Comparison of ENCODE assay signal across 8 mouse cellular contexts in genomic region chr13:67728106-67728505, GRCm38 (mm10). TPM values are rescaled to one million over a fixed set of nuclear protein-coding genes. Genes with fewer than 3 reads are reported as not detected.
DNase-seq lines count a peak whose midpoint lies in the region; ATAC-seq and TF ChIP-seq lines count a peak whose summit lies in the region.

No protein-coding gene starts in this region.

- H3K4me3 ChIP-seq in cerebellum, adult 2 months (replicated peaks; ENCODE audit: insufficient read depth, low read depth, low read length) = peak overlapping the region; percentile 14
- H3K4me3 ChIP-seq in lung, postnatal 0 days (ENCODE audit: low read depth, low read length) = peak overlapping the region; percentile 61; the same call in 1 of the 2 replicates
- peak overlapping the region; percentile 58 for H3K4me3 ChIP-seq in limb, embryonic 14.5 days (replicated peaks; ENCODE audit: low read length)
- H3K4me3 ChIP-seq in stomach, embryonic 15.5 days (replicated peaks) = peak overlapping the region; percentile 58

- 47% methylated on average over 1 of the region's 1 CpGs for WGBS in cerebellum, adult 2 months
- 50% methylated on average over 1 of the region's 1 CpGs for WGBS in lung, postnatal 0 days
- WGBS in limb, embryonic 14.5 days = 87% methylated on average over 1 of the region's 1 CpGs
- WGBS in stomach, embryonic 15.5 days = 72% methylated on average over 1 of the region's 1 CpGs

- H3K27ac ChIP-seq in cerebellum, adult 2 months (ENCODE audit: insufficient read depth, low read length) = no peak overlapping the region
- no peak overlapping the region for H3K27ac ChIP-seq in lung, postnatal 0 days (ENCODE audit: low read length)
- H3K27ac ChIP-seq in limb, embryonic 14.5 days (replicated peaks; ENCODE audit: low read depth, low read length) = no peak overlapping the region
- H3K27ac ChIP-seq in stomach, embryonic 15.5 days = no peak overlapping the region

- ATAC-seq in lung, postnatal 0 days = no peak
- ATAC-seq in limb, embryonic 14.5 days (ENCODE audit: low FRiP score, low read depth) = no peak
- ATAC-seq in stomach, embryonic 15.5 days (ENCODE audit: insufficient read depth, low FRiP score, low read depth) = no peak

- no peak for TF ChIP-seq EP300 in lung, postnatal 0 days (IDR thresholded peaks at IDR 0.05)

- 0 out of 2 replicates have a peak overlapping the region, but pooled peaks have one; percentile 54 for H3K9ac ChIP-seq in lung, postnatal 0 days (replicated peaks; ENCODE audit: low read depth)
- peak overlapping the region; percentile 77; the same call in 1 of the 2 replicates for H3K9ac ChIP-seq in limb, embryonic 14.5 days (ENCODE audit: low read depth, low read length, severe bottlenecking)
- no peak overlapping the region for H3K9ac ChIP-seq in stomach, embryonic 15.5 days

- no peak for TF ChIP-seq CTCF in cerebellum, adult 2 months (IDR thresholded peaks at IDR 0.05; ENCODE audit: borderline replicate concordance, insufficient read depth, low read depth, low read length)
- no peak for TF ChIP-seq CTCF in lung, postnatal 0 days (IDR thresholded peaks at IDR 0.05)

- no peaks in the 10 kb centered on the region for H3K9me3 ChIP-seq in lung, postnatal 0 days (ENCODE audit: low read length)
- H3K9me3 ChIP-seq in limb, embryonic 14.5 days (ENCODE audit: control insufficient read depth, low read length) = no peaks in the 10 kb centered on the region
- H3K9me3 ChIP-seq in stomach, embryonic 15.5 days = no peaks in the 10 kb centered on the region

- peak overlapping the region; percentile 71 for H3K4me2 ChIP-seq in lung, postnatal 0 days (replicated peaks; ENCODE audit: low read depth, low read length)
- H3K4me2 ChIP-seq in limb, embryonic 14.5 days (replicated peaks; ENCODE audit: low read depth, low read length, severe bottlenecking) = peak overlapping the region; percentile 65
- peak overlapping the region; percentile 65 for H3K4me2 ChIP-seq in stomach, embryonic 15.5 days

- no peaks in the 10 kb centered on the region for H3K27me3 ChIP-seq in cerebellum, adult 2 months (ENCODE audit: control insufficient read depth, insufficient read depth, low read length)
- no peaks in the 10 kb centered on the region for H3K27me3 ChIP-seq in lung, postnatal 0 days (replicated peaks; ENCODE audit: insufficient read depth, low read length)
- H3K27me3 ChIP-seq in limb, embryonic 14.5 days (ENCODE audit: control insufficient read depth, insufficient read depth, low read length) = no peaks in the 10 kb centered on the region
- no peaks in the 10 kb centered on the region for H3K27me3 ChIP-seq in stomach, embryonic 15.5 days (replicated peaks)

- no peaks in the 10 kb centered on the region for H3K36me3 ChIP-seq in lung, postnatal 0 days (ENCODE audit: insufficient read depth, low read length)
- H3K36me3 ChIP-seq in limb, embryonic 14.5 days (ENCODE audit: control insufficient read depth, insufficient read depth, low read length) = no peaks in the 10 kb centered on the region
- H3K36me3 ChIP-seq in stomach, embryonic 15.5 days = no peaks in the 10 kb centered on the region

- no peaks in the 10 kb centered on the region; the same call in 1 of the 2 replicates for H3K4me1 ChIP-seq in cerebellum, adult 2 months (ENCODE audit: control insufficient read depth, insufficient read depth, low read length)
- H3K4me1 ChIP-seq in lung, postnatal 0 days (ENCODE audit: insufficient read depth, low read depth, low read length) = no peaks in the 10 kb centered on the region
- H3K4me1 ChIP-seq in limb, embryonic 14.5 days (ENCODE audit: control insufficient read depth, insufficient read depth, low read length) = peaks cover 6% of the 10 kb centered on the region; the same call in 1 of the 2 replicates
- 0 out of 2 replicates have a peak, but pooled peaks cover 2% of the 10 kb centered on the region for H3K4me1 ChIP-seq in stomach, embryonic 15.5 days

- no peak for TF ChIP-seq POLR2A in cerebellum, adult 2 months (IDR thresholded peaks at IDR 0.05; ENCODE audit: borderline replicate concordance, insufficient read depth, low read length)
- TF ChIP-seq POLR2A in limb, embryonic 14.5 days (IDR thresholded peaks at IDR 0.05; ENCODE audit: borderline replicate concordance, extremely low read depth, insufficient read depth, insufficient read length) = no peak

- DNase-seq in cerebellum, adult 2 months = no peak
- no peak for DNase-seq in cerebellum, postnatal 14 days
- DNase-seq in lung, postnatal 0 days (ENCODE audit: low spot score) = no peak
- DNase-seq in lung, adult 18-20 months = no peak
- peak; percentile 3 for DNase-seq in limb, embryonic 14.5 days (ENCODE audit: low spot score)
- DNase-seq in thymus, postnatal 4 days = no peak
- no peak for DNase-seq in spleen, postnatal 10 days (ENCODE audit: low spot score in 2 of 2)

RNA-seq across cellular contexts. Expression of gene Zfp65, which starts 0.9 kb away (rescaled TPM):
- polyA plus RNA-seq in cerebellum, adult 2 months (2012; rRNA removed) = 4.4 and 4.9 TPM in 2 replicates
- 2.3 and 2.7 TPM in 2 replicates for polyA plus RNA-seq in lung, postnatal 0 days (2015; fragmentation: Nextera tagmentation; extraction: Ambion mirVana)
- 3.9 and 6.1 TPM in 2 replicates for polyA plus RNA-seq in limb, embryonic 14.5 days (2012; rRNA removed)
- polyA plus RNA-seq in limb, embryonic 14.5 days (2014; fragmentation: Nextera tagmentation; extraction: Ambion mirVana) = 2.8 and 3.1 TPM in 2 replicates
- polyA plus RNA-seq in stomach, embryonic 15.5 days (2015; fragmentation: Nextera tagmentation; extraction: Ambion mirVana) = 5.8 and 5.9 TPM in 2 replicates

RNA-seq across cellular contexts. Expression of gene Zfp85, which starts 26.9 kb away (rescaled TPM):
- polyA plus RNA-seq in cerebellum, adult 2 months (2012; rRNA removed) = 4.0 and 5.0 TPM in 2 replicates
- polyA plus RNA-seq in lung, postnatal 0 days (2015; fragmentation: Nextera tagmentation; extraction: Ambion mirVana) = 4.2 and 4.8 TPM in 2 replicates
- polyA plus RNA-seq in limb, embryonic 14.5 days (2012; rRNA removed) = 2.9 and 3.8 TPM in 2 replicates
- polyA plus RNA-seq in limb, embryonic 14.5 days (2014; fragmentation: Nextera tagmentation; extraction: Ambion mirVana) = 3.8 and 6.3 TPM in 2 replicates
- polyA plus RNA-seq in stomach, embryonic 15.5 days (2015; fragmentation: Nextera tagmentation; extraction: Ambion mirVana) = 4.2 and 4.5 TPM in 2 replicates

RNA-seq across cellular contexts. Expression of gene Zfp738, which starts 41.2 kb away (rescaled TPM):
- 11.5 and 13.5 TPM in 2 replicates for polyA plus RNA-seq in cerebellum, adult 2 months (2012; rRNA removed)
- 5.8 and 8.1 TPM in 2 replicates for polyA plus RNA-seq in lung, postnatal 0 days (2015; fragmentation: Nextera tagmentation; extraction: Ambion mirVana)
- polyA plus RNA-seq in limb, embryonic 14.5 days (2012; rRNA removed) = 9.8 and 10.3 TPM in 2 replicates
- 11.5 and 11.8 TPM in 2 replicates for polyA plus RNA-seq in limb, embryonic 14.5 days (2014; fragmentation: Nextera tagmentation; extraction: Ambion mirVana)
- 8.9 and 12.7 TPM in 2 replicates for polyA plus RNA-seq in stomach, embryonic 15.5 days (2015; fragmentation: Nextera tagmentation; extraction: Ambion mirVana)

RNA-seq across cellular contexts. Expression of gene Zfp493, which starts 51.4 kb away (rescaled TPM):
- 2.8 and 3.3 TPM in 2 replicates for polyA plus RNA-seq in cerebellum, adult 2 months (2012; rRNA removed)
- polyA plus RNA-seq in lung, postnatal 0 days (2015; fragmentation: Nextera tagmentation; extraction: Ambion mirVana) = 0.75 and 0.93 TPM in 2 replicates
- polyA plus RNA-seq in limb, embryonic 14.5 days (2012; rRNA removed) = 2.5 and 2.6 TPM in 2 replicates
- 2.2 and 2.5 TPM in 2 replicates for polyA plus RNA-seq in limb, embryonic 14.5 days (2014; fragmentation: Nextera tagmentation; extraction: Ambion mirVana)
- 2.6 and 3.0 TPM in 2 replicates for polyA plus RNA-seq in stomach, embryonic 15.5 days (2015; fragmentation: Nextera tagmentation; extraction: Ambion mirVana)
